Mouse (Mus musculus) T-cell, adult 2 months (primary cell): ENCODE results near the gene Grid2ip.

ENCODE experiments used
- DNase-seq: peaks from one replicate; pipeline ENCODE4 v3.0.0; 2022; ENCODE audit warnings: low spot score

Grid2ip gene

DNA sequence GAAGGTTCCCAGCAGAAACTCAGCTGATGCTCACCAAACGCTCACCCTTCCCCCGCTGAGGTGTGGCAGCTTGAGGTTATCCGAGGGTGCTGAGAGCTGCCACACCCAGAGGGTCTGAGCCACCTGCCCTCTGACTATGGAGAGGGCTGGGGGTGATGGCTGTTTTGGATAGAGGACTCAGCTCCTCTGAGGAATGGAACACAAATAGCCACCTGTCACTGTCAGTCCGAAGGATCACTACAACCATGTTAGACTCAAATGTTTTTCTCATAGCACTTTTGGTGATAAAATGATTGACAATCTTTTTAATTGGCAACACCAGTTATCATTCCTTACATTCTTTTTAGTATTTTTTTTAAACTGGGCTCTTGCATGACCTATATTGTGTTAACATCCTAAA lies 64.3 kb downstream of the Grid2ip start:
- DNase-seq: no peak

DNA sequence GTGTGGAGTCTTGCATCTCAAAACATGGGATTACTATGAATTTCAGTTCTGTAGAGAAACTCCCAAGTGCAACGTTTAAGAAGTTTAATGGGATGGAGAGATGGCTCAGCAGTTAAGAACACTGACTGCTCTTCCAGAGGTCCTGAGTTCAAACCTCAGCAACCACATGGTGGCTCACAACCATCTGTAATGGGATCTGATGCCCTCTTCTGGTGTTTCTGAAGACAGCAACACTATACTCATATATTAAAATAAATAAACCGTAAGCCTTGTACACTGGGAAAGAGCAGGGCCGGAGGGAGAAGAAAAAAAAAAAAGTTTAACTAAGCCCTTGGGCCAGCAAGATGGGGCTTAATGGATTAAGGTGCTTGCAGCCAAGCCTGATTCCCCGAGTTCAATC lies 65.9 kb downstream of the Grid2ip start:
- DNase-seq: no peak

GRCm38 (mm10) chr5:143423899-143424519 lies 66.9 kb downstream of the Grid2ip start:
- peak; percentile 65 for DNase-seq

DNA sequence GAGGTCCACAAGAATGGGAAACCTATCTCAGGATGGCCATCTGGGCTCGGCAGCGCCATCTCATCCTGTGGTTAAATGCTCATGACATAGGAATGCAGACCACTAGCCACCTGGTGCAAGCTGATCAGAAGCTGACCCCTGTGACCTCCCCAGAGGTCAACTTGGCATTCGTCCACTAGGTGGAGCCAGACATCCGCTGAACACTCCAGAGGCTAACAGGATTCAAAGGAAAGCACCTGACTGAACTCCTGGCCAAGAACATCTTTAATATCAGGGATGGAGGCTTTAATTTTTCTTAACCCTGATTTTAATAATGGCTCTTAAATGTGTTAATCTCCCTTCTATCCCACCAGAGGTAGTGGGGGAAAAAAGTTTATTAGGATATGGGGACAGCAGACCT lies 77.3 kb downstream of the Grid2ip start:
- peak; percentile 63 for DNase-seq

DNA sequence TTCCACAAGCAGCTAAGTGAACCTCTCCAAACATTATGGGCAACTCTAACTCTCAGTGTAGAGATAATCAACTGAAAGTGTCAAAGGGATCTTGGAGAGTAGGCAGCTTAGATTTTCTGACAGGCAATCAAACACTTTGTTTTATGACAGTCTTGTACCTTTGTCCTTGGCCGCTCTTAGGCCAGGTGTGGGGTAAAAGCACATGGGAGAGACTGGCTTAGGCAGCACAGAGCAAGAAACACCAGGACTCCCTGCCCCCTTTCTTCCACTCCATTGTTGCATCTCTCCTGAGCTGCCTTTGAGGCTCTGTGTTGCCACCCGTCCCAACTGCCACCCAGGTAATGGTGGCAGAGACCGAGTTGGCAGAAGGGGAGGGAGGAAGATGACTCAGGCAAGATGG lies 84.2 kb downstream of the Grid2ip start:
- no peak for DNase-seq

- no peak for DNase-seq
Observed at GRCm38 (mm10) chr5:143441753-143442152, 84.6 kb downstream of the Grid2ip start.
